Mouse (Mus musculus): Measurements from ENCODE around the gene Map4k2. TPM values are rescaled to one million over a fixed set of nuclear protein-coding genes. Genes with fewer than 3 reads are reported as not detected.

Gene Map4k2
- polyA plus RNA-seq, 1 experiment: 10.2 TPM

DNA sequence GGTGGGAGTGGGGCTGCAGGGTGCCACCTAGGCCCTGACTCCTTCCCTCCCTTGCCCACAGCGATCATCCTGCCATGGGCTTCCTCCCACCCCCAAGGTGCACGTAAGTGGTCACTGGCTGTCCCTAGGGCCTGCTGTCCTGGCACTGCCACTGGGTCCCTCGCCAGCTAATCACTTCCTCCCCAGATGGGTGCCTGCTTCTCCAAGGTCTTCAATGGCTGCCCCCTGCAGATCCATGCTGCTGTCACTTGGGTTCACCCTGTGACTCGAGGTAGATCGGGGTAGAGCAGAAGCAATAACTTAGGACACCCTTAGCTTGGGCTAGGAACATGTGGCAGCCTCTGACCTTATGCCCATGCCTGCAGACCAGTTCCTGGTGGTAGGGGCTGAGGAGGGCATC lies 5.1 kb downstream of the Map4k2 start:
- no peaks in the 10 kb centered on the region for H3K79me3 ChIP-seq (ENCODE audit: low read depth)
- no peaks in the 10 kb centered on the region for H3K79me2 ChIP-seq (ENCODE audit: control insufficient read depth, insufficient read depth)
- H3ac ChIP-seq (ENCODE audit: control insufficient read depth, insufficient read length, low read depth): no peak overlapping the region
- TF ChIP-seq MYOD1 (IDR thresholded peaks at IDR 0.05; ENCODE audit: control insufficient read depth, insufficient read length, low read depth) (no peak), CEBPB (IDR thresholded peaks at IDR 0.05; ENCODE audit: low read depth) (no peak), FOSL1 (IDR thresholded peaks at IDR 0.05; ENCODE audit: insufficient read depth, low read length, poor library complexity, severe bottlenecking) (no peak), CTCF (IDR thresholded peaks at IDR 0.05; ENCODE audit: control insufficient read depth, insufficient read depth, insufficient read length) (no peak), MYOG (IDR thresholded peaks at IDR 0.05; ENCODE audit: control insufficient read depth, extremely low read depth, insufficient read length) (no peak), MAX (IDR thresholded peaks at IDR 0.05) (no peak), USF1 (IDR thresholded peaks at IDR 0.05; ENCODE audit: low read depth) (no peak)
- H3K4me3 ChIP-seq (ENCODE audit: insufficient read depth, poor library complexity, severe bottlenecking): no peak overlapping the region
- no peaks in the 10 kb centered on the region for H3K36me3 ChIP-seq (ENCODE audit: control insufficient read depth, insufficient read depth)
- no peaks in the 10 kb centered on the region for H3K27me3 ChIP-seq (ENCODE audit: control insufficient read depth, insufficient read depth, insufficient read length)

DNA sequence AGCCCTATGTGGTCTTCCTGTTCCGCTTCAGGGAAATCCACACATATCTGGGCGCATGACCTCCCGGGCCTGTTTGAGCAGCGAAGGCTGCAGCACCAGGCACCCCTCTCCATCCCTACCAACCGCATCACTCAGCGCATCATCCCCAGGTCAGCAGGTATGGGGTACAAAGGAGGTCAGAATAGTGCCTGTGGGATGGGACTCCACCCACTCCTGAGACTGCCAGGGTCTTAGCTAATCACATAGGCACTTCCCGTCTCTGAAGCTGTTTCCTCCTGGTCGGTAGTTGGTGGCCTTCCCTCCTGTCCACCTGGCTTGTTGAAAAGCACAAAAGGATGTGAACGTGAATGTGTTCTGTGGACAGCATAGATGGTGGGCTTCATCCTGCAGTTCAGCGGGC lies 5.7 kb downstream of the Map4k2 start:
- no peak overlapping the region for H3ac ChIP-seq (ENCODE audit: control insufficient read depth, insufficient read length, low read depth)
- H3K79me3 ChIP-seq (ENCODE audit: low read depth): no peaks in the 10 kb centered on the region
- no peaks in the 10 kb centered on the region for H3K36me3 ChIP-seq (ENCODE audit: control insufficient read depth, insufficient read depth)
- H3K4me3 ChIP-seq (ENCODE audit: insufficient read depth, poor library complexity, severe bottlenecking): no peak overlapping the region
- H3K79me2 ChIP-seq (ENCODE audit: control insufficient read depth, insufficient read depth): no peaks in the 10 kb centered on the region
- H3K27me3 ChIP-seq (ENCODE audit: control insufficient read depth, insufficient read depth, insufficient read length): no peaks in the 10 kb centered on the region
- TF ChIP-seq CEBPB (IDR thresholded peaks at IDR 0.05; ENCODE audit: low read depth) (no peak), MAX (IDR thresholded peaks at IDR 0.05) (no peak), MYOD1 (IDR thresholded peaks at IDR 0.05; ENCODE audit: control insufficient read depth, insufficient read length, low read depth) (no peak), CTCF (IDR thresholded peaks at IDR 0.05; ENCODE audit: control insufficient read depth, insufficient read depth, insufficient read length) (no peak), FOSL1 (IDR thresholded peaks at IDR 0.05; ENCODE audit: insufficient read depth, low read length, poor library complexity, severe bottlenecking) (no peak), MYOG (IDR thresholded peaks at IDR 0.05; ENCODE audit: control insufficient read depth, extremely low read depth, insufficient read length) (no peak), USF1 (IDR thresholded peaks at IDR 0.05; ENCODE audit: low read depth) (no peak)

DNA sequence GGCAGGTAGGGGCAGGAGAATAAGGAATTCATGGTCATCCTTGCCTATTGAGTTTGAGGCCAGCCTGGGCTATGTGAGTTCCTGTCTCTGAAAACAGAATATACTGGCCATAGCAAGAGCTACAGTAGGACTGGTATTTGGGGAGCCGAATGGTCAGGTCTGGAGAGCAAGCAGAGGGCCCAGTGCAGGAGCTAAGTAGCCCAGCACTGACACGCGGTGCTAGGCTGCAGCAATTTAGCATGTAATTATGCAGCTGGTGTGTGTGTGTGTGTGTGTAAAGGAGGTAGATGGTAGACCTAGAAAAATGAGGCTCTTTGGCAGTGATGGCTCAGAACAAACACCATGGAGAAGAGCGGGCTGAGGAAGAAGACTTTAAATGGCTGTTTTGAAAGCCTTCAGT lies 6.7 kb downstream of the Map4k2 start:
- Histone ChIP-seq H3K79me2 (ENCODE audit: control insufficient read depth, insufficient read depth) (no peaks in the 10 kb centered on the region), H3K36me3 (ENCODE audit: control insufficient read depth, insufficient read depth) (no peaks in the 10 kb centered on the region), H3K79me3 (ENCODE audit: low read depth) (no peaks in the 10 kb centered on the region), H3K27me3 (ENCODE audit: control insufficient read depth, insufficient read depth, insufficient read length) (no peaks in the 10 kb centered on the region), H3K4me3 (ENCODE audit: insufficient read depth, poor library complexity, severe bottlenecking) (no peak overlapping the region), H3ac (ENCODE audit: control insufficient read depth, insufficient read length, low read depth) (no peak overlapping the region)
- TF ChIP-seq MYOG (IDR thresholded peaks at IDR 0.05; ENCODE audit: control insufficient read depth, extremely low read depth, insufficient read length): no peak

DNA sequence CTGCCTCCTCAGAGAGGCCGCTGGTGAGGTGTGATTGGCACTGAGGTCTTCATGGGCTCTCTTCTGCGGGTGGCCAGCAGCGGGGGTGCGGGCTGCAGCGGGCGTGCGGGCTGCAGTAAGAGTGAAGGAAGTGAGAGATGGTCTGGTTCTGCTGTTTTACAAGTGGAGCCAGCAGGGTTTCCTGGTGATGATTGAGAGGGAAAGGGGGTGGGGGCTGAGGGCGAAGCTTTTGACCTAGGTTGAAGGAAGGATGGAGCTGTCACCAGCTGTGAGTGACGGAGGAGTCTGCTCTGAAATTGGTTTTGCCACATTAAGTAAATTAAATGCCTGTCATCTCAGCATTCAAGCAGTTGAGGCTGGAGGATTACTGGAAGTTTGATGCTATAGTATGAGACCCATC lies 7.8 kb downstream of the Map4k2 start:
- Histone ChIP-seq H3K36me3 (ENCODE audit: control insufficient read depth, insufficient read depth) (no peaks in the 10 kb centered on the region), H3K79me3 (ENCODE audit: low read depth) (no peaks in the 10 kb centered on the region), H3K4me3 (ENCODE audit: insufficient read depth, poor library complexity, severe bottlenecking) (no peak overlapping the region), H3ac (ENCODE audit: control insufficient read depth, insufficient read length, low read depth) (no peak overlapping the region), H3K27me3 (ENCODE audit: control insufficient read depth, insufficient read depth, insufficient read length) (no peaks in the 10 kb centered on the region), H3K79me2 (ENCODE audit: control insufficient read depth, insufficient read depth) (no peaks in the 10 kb centered on the region)
- TF ChIP-seq CTCF (IDR thresholded peaks at IDR 0.05; ENCODE audit: control insufficient read depth, insufficient read depth, insufficient read length) (no peak), CEBPB (IDR thresholded peaks at IDR 0.05; ENCODE audit: low read depth) (no peak), USF1 (IDR thresholded peaks at IDR 0.05; ENCODE audit: low read depth) (no peak), MAX (IDR thresholded peaks at IDR 0.05) (no peak), FOSL1 (IDR thresholded peaks at IDR 0.05; ENCODE audit: insufficient read depth, low read length, poor library complexity, severe bottlenecking) (no peak), MYOD1 (IDR thresholded peaks at IDR 0.05; ENCODE audit: control insufficient read depth, insufficient read length, low read depth) (no peak), MYOG (IDR thresholded peaks at IDR 0.05; ENCODE audit: control insufficient read depth, extremely low read depth, insufficient read length) (no peak)

DNA sequence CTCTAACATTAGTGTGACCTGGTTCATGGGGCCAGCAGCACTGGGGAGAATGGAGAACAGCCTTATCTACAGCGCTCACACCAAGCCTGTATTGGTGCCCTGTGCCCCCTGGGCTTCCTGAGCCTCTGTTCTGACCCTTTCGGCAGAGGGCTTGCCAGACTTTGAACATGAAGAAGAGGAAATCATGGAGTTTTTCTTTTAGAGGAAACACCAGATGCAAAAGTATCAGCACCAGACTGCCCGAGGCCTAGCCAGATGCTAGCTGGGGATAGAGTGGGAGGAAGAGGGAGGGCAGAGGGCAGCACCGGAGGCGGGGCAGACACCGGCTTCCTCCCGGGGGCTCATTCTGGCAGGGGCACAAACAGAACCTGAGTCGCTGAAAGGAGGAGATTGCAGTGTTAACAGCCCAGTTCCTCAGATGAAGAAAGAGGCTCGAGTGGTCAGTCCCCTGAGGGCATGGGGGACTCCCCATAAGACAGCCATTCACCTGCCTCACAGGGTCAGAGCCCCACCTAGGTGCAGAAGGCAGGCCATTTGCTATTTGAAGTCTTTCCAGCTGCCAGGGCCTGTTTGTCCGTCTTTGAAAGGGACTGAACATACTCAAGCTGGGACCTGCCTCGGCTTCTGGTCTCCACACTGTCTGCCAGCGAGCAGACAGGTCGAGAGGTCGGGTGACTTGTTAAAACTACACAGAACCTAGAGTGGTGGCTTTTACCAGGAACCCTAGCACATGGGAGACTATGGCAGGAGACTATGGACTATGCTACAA lies 8.5 kb downstream of the Map4k2 start:
- Histone ChIP-seq H3K27me3 (ENCODE audit: control insufficient read depth, insufficient read depth, insufficient read length) (no peaks in the 10 kb centered on the region), H3K79me2 (ENCODE audit: control insufficient read depth, insufficient read depth) (no peaks in the 10 kb centered on the region), H3K79me3 (ENCODE audit: low read depth) (no peaks in the 10 kb centered on the region), H3ac (ENCODE audit: control insufficient read depth, insufficient read length, low read depth) (no peak overlapping the region), H3K4me3 (ENCODE audit: insufficient read depth, poor library complexity, severe bottlenecking) (no peak overlapping the region), H3K36me3 (ENCODE audit: control insufficient read depth, insufficient read depth) (no peaks in the 10 kb centered on the region)
- no peak for TF ChIP-seq MYOD1 (IDR thresholded peaks at IDR 0.05; ENCODE audit: control insufficient read depth, insufficient read length, low read depth)
- TF ChIP-seq MYOG (IDR thresholded peaks at IDR 0.05; ENCODE audit: control insufficient read depth, extremely low read depth, insufficient read length): no peak
- no peak for TF ChIP-seq MAX (IDR thresholded peaks at IDR 0.05)
- no peak for TF ChIP-seq CTCF (IDR thresholded peaks at IDR 0.05; ENCODE audit: control insufficient read depth, insufficient read depth, insufficient read length)
- no peak for TF ChIP-seq FOSL1 (IDR thresholded peaks at IDR 0.05; ENCODE audit: insufficient read depth, low read length, poor library complexity, severe bottlenecking)
- TF ChIP-seq CEBPB (IDR thresholded peaks at IDR 0.05; ENCODE audit: low read depth): no peak

Data from C2C12 (cell line).